Mouse (Mus musculus) liver, embryonic 14.5 days (tissue): Measurements from ENCODE around the gene Lbhd1.

Source experiments
- CTCF ChIP-seq: IDR thresholded peaks from 2 replicates; pipeline ENCODE4 v1.5.1; 2016; ENCODE audit warnings: antibody characterized with exemption, low read depth, control low read depth
- EP300 ChIP-seq: IDR thresholded peaks from 2 replicates; pipeline ENCODE4 v1.6.1; 2016; ENCODE audit warnings: antibody characterized with exemption, low read depth

DNA sequence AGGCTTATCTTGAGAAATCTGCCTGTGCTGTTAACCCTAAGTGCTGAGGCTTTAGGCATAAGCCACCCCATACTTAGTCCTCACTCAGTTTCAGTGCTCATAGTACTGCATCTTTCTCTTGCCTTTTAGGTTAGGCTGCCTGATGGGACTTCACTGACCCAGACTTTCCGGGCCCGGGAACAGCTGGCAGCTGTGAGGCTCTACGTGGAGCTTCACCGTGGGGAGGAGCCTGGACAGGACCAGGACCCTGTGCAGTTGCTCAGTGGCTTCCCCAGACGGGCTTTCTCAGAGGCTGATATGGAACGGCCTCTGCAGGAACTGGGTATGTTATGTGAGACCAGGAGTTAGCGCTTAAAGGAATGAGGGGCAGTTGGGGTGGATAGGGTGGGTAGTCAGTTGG lies 8.5 kb upstream of the Lbhd1 start:
- no peak for TF ChIP-seq EP300
- no peak for TF ChIP-seq CTCF
